Mouse (Mus musculus) spleen, adult 2 months (tissue): ENCODE measurements around the gene Parp8. TPM values are rescaled to one million over a fixed set of nuclear protein-coding genes. Genes with fewer than 3 reads are reported as not detected.

Experiments used
- DNase-seq, 2 experiments: peaks; one replicate each; pipeline versions ENCODE4 v3.0.0 to v3.0.0-alpha.2; 2012 to 2021; ENCODE audit warnings: low spot score in 2 of 2, low read depth in 1 of 2
- H3K27ac ChIP-seq: fragments of 200-500 bp; 2 replicates; pipeline ENCODE4 v1.5.1; 2012; ENCODE audit warnings: low read length, inconsistent platforms; ENCODE audit not compliant: insufficient read depth
- H3K27me3 ChIP-seq: fragments of 200-500 bp; 2 replicates; pipeline ENCODE4 v1.6.1; 2012; ENCODE audit warnings: mild to moderate bottlenecking, moderate library complexity, low read length, inconsistent platforms; ENCODE audit not compliant: control insufficient read depth, insufficient read depth
- H3K36me3 ChIP-seq: fragments of 200-500 bp; 2 replicates; pipeline ENCODE4 v1.6.1; 2012; ENCODE audit warnings: mild to moderate bottlenecking, low read length, inconsistent platforms; ENCODE audit not compliant: control insufficient read depth, insufficient read depth
- H3K4me1 ChIP-seq: fragments of 200-500 bp; 2 replicates; pipeline ENCODE4 v1.6.1; 2011; ENCODE audit warnings: inconsistent platforms; ENCODE audit not compliant: control insufficient read depth, insufficient read depth, insufficient read length
- H3K4me3 ChIP-seq: fragments of 200-500 bp; 2 replicates; pipeline ENCODE4 v1.5.1; 2011; ENCODE audit warnings: mild to moderate bottlenecking, inconsistent platforms; ENCODE audit not compliant: insufficient read depth, insufficient read length; ENCODE audit errors: extremely low read depth
- CTCF ChIP-seq: fragments of 200-500 bp; IDR thresholded peaks from 2 replicates; pipeline ENCODE4 v1.5.1; 2011; ENCODE audit warnings: mild to moderate bottlenecking, inconsistent platforms; ENCODE audit not compliant: insufficient read depth, insufficient read length, insufficient replicate concordance; ENCODE audit errors: extremely low read depth
- POLR2A ChIP-seq: fragments of 200-500 bp; IDR thresholded peaks from 2 replicates; pipeline ENCODE4 v1.6.1; 2011; ENCODE audit warnings: low read depth, low read length, inconsistent platforms
- WGBS: fragments of 180-500 bp; shearing (Covaris S2); methylation state at CpG from one replicate; pipeline ENCODE4 v1.1.7; 2018; 5-methylcytosine and 5-hydroxymethylcytosine counted together
- polyA plus RNA-seq: library from polyadenylated mRNA; depleted of rRNA; stranded (reverse); fragments of >200 nt; gene quantifications from 2 replicates; pipeline ENCODE4 v1.2.3, GENCODE M21; 2012

The Parp8 gene
- polyA plus RNA-seq, 1 experiment, result 10.8 TPM

DNA sequence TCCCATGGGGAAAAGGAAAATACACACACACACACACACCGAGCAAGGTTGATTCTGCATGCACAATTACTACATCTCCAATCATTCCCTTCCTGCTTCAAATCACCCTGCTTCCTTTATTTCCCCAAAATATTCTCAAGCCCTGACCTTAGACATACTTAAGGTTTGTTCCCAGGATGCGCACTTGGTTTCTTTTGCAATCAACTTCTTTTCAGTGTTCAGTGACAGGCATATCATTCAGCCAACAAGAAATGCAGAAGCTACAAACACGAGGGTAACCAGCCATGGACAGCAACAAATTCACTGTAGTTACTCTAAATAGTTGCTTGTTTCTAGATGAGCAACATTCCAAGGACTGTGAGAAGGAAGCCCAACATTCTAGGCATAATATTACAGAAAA, 38.1 kb downstream of the Parp8 start:
- H3K36me3 ChIP-seq, result no peaks in the 10 kb centered on the region
- no peak for DNase-seq
- TF ChIP-seq POLR2A (no peak), CTCF (no peak)

DNA sequence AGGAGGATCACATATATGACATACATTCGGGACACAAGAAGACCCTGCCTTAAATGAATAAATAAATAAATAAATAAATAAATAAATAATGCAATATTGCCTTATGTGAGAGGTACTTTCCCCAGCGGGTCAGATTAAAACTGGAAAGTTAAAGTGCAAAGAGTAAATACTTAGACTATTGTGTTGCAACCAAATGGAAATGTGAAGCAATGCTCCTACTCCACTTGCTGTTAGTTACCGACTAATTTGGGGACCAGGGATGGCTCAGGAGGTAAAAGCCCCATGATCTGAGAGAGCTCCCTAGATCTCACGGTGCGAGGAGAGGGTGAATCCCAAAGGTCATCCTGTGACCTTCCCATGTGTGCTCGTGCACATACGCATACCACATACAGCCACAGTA, 38.7 kb downstream of the Parp8 start:
- DNase-seq, result no peak
- H3K27ac ChIP-seq, result no peak overlapping the region
- no peaks in the 10 kb centered on the region for H3K27me3 ChIP-seq
- no peaks in the 10 kb centered on the region for H3K36me3 ChIP-seq
- 92% methylated on average over 7 of the region's 7 CpGs for WGBS
- no peak overlapping the region for H3K4me3 ChIP-seq
- peaks cover 5% of the 10 kb centered on the region; the same call in 1 of the 2 replicates for H3K4me1 ChIP-seq
- TF ChIP-seq CTCF (no peak), POLR2A (no peak)

More for the DNA sequence above, 38.1 kb downstream of the Parp8 start:
- H3K4me1 ChIP-seq, result peaks cover 7% of the 10 kb centered on the region; the same call in 1 of the 2 replicates
- no peak overlapping the region for H3K27ac ChIP-seq
- 63% methylated on average over 3 of the region's 3 CpGs for WGBS
- no peak overlapping the region for H3K4me3 ChIP-seq
- no peaks in the 10 kb centered on the region for H3K27me3 ChIP-seq

DNA sequence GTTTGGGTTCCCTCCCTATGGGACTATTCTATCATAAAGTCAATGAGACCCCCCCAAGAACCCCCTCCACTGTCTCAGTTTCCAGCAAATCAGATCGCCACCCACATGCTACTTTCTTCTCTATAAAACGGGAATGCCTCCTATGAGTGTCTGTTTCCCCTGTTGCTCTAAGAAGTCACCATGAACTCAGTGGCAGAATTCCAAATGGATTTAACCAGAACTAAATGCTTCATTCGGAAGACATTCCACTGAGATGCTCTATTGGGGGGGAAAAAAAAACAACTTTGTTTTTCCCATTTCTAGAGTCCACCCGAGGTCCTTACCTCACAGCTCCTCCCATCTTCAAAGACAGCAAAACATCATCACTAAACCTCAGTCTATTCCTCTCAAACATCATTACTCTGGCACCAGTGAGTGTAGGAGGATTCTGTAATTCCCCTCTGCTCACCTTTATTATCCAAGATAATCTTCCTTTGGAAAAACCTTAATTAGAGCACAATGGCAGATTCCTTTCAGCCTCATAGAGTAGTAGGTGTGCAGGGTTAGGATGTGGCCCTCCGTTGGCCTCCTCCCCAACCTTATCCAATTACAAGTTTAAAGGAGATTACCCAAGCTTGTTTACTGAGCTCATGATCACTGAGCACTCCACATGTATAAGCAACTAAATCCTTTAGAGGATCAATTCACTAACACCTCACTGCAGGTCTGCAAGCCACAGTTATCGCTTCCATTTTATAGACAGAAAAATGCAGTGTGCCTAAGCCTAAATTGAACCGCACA, 51.1 kb downstream of the Parp8 start:
- TF ChIP-seq POLR2A (no peak), CTCF (no peak)
- Histone ChIP-seq H3K36me3 (no peaks in the 10 kb centered on the region), H3K27me3 (no peaks in the 10 kb centered on the region), H3K27ac (no peak overlapping the region), H3K4me3 (no peak overlapping the region), H3K4me1 (peaks cover 3% of the 10 kb centered on the region)
- WGBS, result 87% methylated on average over 7 of the region's 7 CpGs
- no peak for DNase-seq

DNA sequence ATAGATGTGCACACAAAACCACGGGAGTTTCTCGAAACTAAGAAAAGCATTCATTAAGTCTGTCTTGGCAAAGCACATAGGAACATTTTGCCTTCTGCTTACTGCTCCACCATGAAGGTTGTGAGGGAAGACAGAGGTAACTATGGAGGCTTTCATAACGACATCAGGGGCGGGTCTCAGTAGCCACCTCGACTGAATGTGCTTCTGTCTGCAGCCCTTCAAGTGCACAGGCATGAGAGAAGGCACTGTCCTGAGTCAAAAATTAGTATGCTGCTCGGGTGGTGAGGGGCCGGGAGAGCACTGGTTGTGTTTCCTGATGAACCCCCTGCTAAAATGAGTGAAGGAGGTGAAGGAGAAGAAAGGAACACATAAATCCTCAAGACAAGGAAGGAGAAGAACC, 51.8 kb downstream of the Parp8 start:
- Histone ChIP-seq H3K4me3 (no peak overlapping the region), H3K27me3 (no peaks in the 10 kb centered on the region), H3K27ac (no peak overlapping the region), H3K4me1 (peaks cover 3% of the 10 kb centered on the region), H3K36me3 (no peaks in the 10 kb centered on the region)
- TF ChIP-seq CTCF (no peak), POLR2A (no peak)
- 76% methylated on average over 7 of the region's 7 CpGs for WGBS
- no peak for DNase-seq

DNA sequence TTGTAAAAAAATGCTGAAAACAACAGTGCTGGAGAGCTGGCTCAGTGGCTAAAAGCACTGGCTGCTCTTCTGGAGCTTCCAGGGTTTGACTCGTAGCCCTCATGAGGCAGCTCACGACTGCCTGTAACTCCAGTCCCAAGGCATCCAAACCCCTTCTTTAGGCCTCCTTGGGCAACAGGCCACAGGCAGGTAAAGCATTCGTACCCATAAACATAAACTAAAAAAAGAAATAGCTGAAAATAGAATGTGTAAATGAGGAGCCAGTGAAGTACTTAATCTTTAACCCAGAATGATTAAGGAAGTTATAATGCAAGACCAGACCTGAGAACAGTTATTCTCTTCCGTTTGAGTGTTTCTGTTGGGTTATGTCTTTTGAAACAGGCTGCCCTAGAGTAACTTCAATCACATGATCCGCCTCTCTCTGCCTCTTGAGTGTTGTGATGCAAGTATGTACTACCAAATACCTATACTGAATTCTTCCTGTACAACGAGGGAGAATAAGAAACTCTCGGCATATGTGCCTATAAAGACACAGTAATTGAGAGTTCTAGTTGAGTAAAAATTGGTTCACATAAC, 53.2 kb downstream of the Parp8 start:
- Histone ChIP-seq H3K27ac (no peak overlapping the region), H3K4me1 (peaks cover 3% of the 10 kb centered on the region), H3K4me3 (no peak overlapping the region), H3K27me3 (no peaks in the 10 kb centered on the region), H3K36me3 (no peaks in the 10 kb centered on the region)
- no peak for DNase-seq
- TF ChIP-seq POLR2A, result no peak
- no peak for TF ChIP-seq CTCF
- 41% methylated on average over 7 of the region's 7 CpGs for WGBS

DNA sequence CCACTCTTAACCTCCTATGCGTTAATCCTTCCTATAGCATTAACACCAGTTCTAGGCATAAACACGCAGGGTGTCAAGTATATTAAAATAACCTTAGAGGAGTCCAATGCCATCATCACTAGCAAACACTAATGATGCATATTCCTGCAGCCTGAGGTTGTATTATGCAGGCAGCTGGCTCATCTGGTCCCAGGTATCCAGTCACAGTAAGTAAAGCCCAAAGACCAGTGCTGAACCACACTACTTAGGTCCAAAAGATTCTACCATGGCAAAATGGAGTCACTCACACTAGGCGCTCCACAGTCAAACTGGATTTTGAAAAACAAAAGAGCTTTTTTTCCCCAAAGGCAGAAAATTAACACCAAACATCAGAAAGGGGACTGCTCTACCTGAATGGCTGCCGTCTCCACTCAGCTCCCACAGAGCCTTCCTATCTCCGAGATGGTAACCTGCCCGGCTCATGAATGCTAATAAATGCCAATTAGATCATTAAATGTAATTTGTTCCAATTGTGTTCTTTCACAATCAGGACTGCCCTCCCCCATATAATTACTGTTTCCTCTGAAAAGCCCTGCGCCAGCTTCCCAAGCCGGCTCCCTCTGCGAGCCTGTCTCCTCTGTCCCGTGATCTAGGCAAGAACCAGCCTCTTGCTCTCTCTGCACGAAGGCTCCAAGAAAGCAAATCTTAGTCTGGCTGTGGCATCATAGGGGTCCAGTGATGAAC, 54.5 kb downstream of the Parp8 start:
- Histone ChIP-seq H3K27ac (no peak overlapping the region), H3K4me3 (no peak overlapping the region), H3K36me3 (no peaks in the 10 kb centered on the region), H3K4me1 (peaks cover 3% of the 10 kb centered on the region), H3K27me3 (no peaks in the 10 kb centered on the region)
- TF ChIP-seq POLR2A (no peak), CTCF (no peak)
- no peak for DNase-seq
- whole genome bisulfite sequencing, result 92% methylated on average over 11 of the region's 11 CpGs
